Mouse (Mus musculus): ENCODE measurements around the gene Hic2. TPM values are rescaled to one million over a fixed set of nuclear protein-coding genes. Genes with fewer than 3 reads are reported as not detected.
A peak's percentile ranks its signal among the peaks of the same experiment; 100 is the strongest.

Gene Hic2
- 5.0 and 5.3 TPM in 2 replicates for polyA plus RNA-seq (2014; fragmentation: Nextera tagmentation; extraction: Ambion mirVana)

- H3K4me2 ChIP-seq (ENCODE audit: low read length): peak within 1 kb of the TSS; percentile 76
- ATAC-seq (replicated peaks; ENCODE audit: low FRiP score, low TSS enrichment, low read depth) (peak; percentile 99), DNase-seq (ENCODE audit: low spot score) (peak; percentile 95)
- H3K27me3 ChIP-seq (replicated peaks; ENCODE audit: control insufficient read depth, insufficient read depth, low read length): no peaks in the 10 kb centered on the region
- H3K9me3 ChIP-seq (ENCODE audit: control insufficient read depth, low read length): no peaks in the 10 kb centered on the region
- H3K4me1 ChIP-seq (replicated peaks; ENCODE audit: control insufficient read depth, insufficient read depth, low read length): peaks cover 29% of the 10 kb centered on the region
- peak within 1 kb of the TSS; percentile 95 for H3K9ac ChIP-seq (ENCODE audit: low read length)
- H3K36me3 ChIP-seq (ENCODE audit: control insufficient read depth, insufficient read depth, low read length): no peaks in the 10 kb centered on the region
- WGBS: 3% methylated on average over 59 of the region's 59 CpGs
- peak within 1 kb of the TSS; percentile 91 for H3K27ac ChIP-seq (ENCODE audit: low read depth)
- peak within 1 kb of the TSS; percentile 94 for H3K4me3 ChIP-seq (ENCODE audit: low read depth, low read length)
These were observed at the start of gene Hic2 for GRCm38 (mm10) chr16:17232794-17233701. Gene Hic2, plus strand, starts transcription at chr16:17233572.

DNA sequence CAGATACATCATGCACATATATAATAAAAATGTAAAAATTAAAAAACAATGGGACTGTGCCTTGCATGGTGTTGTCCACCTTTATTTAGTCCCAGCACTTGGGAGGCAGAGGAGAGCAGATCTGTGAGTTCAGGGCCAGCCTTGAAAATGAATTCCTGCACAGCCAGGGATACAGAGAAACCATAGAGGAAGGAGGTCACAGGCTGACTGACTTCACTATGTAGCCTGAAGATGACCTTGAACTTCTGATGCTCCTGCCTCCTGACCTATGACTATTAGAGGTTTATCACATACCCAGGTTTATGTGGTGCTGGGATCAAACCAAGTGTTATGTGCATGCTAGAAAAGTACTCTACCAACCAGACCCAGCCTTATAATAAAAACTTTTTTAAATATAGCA, 47.9 kb upstream of the Hic2 start:
- H3K9ac ChIP-seq (ENCODE audit: low read length): no peak overlapping the region
- H3K27ac ChIP-seq (ENCODE audit: low read depth): no peak overlapping the region
- DNase-seq (ENCODE audit: low spot score): no peak
- no peaks in the 10 kb centered on the region for H3K4me1 ChIP-seq (replicated peaks; ENCODE audit: control insufficient read depth, insufficient read depth, low read length)
- no peak overlapping the region for H3K4me2 ChIP-seq (ENCODE audit: low read length)
- peaks cover 5% of the 10 kb centered on the region for H3K36me3 ChIP-seq (ENCODE audit: control insufficient read depth, insufficient read depth, low read length)
- ATAC-seq (replicated peaks; ENCODE audit: low FRiP score, low TSS enrichment, low read depth): no peak
- H3K4me3 ChIP-seq (ENCODE audit: low read depth, low read length): no peak overlapping the region
- no peaks in the 10 kb centered on the region for H3K27me3 ChIP-seq (replicated peaks; ENCODE audit: control insufficient read depth, insufficient read depth, low read length)
- 0 out of 2 replicates have a peak, but pooled peaks cover 2% of the 10 kb centered on the region for H3K9me3 ChIP-seq (ENCODE audit: control insufficient read depth, low read length)

- Histone ChIP-seq H3K36me3 (ENCODE audit: control insufficient read depth, insufficient read depth, low read length) (0 out of 2 replicates have a peak, but pooled peaks cover 13% of the 10 kb centered on the region), H3K4me1 (replicated peaks; ENCODE audit: control insufficient read depth, insufficient read depth, low read length) (no peaks in the 10 kb centered on the region), H3K4me3 (ENCODE audit: low read depth, low read length) (no peak overlapping the region), H3K9ac (ENCODE audit: low read length) (no peak overlapping the region), H3K27me3 (replicated peaks; ENCODE audit: control insufficient read depth, insufficient read depth, low read length) (no peaks in the 10 kb centered on the region), H3K9me3 (ENCODE audit: control insufficient read depth, low read length) (no peaks in the 10 kb centered on the region), H3K27ac (ENCODE audit: low read depth) (no peak overlapping the region), H3K4me2 (ENCODE audit: low read length) (no peak overlapping the region)
- ATAC-seq (replicated peaks; ENCODE audit: low FRiP score, low TSS enrichment, low read depth) (no peak), DNase-seq (ENCODE audit: low spot score) (no peak)
- WGBS: 96% methylated on average over 4 of the region's 4 CpGs
These were observed 39.5 kb upstream of the Hic2 start for GRCm38 (mm10) chr16:17193823-17194222.

DNA sequence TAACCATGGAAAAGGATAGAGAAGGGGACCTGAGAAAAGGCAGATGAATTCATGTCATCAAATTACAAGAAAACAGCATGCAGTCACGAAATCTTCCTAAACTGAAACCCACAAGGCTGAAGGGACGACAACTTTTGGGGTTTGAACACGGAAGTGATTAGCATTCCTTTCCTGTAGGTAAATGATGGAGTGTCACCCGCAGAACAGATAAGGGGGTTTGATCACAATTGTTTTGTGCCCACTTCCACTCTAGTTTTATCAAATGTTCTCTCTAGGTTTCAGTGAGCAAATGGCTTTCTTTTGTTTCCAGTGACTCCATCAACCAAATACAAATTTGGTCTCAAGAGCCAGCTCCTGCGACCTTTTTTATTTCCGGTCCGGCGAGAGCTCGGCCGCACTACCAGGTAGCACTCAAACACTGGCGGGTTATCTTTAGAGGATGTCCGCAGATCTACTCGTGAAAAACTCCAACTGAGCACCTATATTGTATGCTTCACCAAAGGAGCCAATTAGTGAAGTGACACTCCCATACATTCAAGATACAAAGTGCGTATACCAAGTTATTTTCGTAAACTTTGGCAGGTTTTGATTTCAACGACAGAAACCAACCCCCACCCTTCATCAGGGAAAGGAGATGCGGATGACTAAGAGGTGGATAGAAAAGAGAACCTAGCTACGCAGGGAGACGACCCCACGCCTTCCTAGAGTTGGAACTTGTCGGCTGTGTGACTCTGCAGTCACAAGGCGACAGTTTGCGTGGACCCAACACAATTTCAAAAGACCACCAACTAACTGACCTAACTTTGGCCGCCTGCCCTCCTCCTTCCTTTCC, 33.0 kb upstream of the Hic2 start:
- Histone ChIP-seq H3K36me3 (ENCODE audit: control insufficient read depth, insufficient read depth, low read length) (peaks cover 4% of the 10 kb centered on the region; the same call in 1 of the 2 replicates), H3K4me2 (ENCODE audit: low read length) (peak overlapping the region; percentile 90), H3K27ac (ENCODE audit: low read depth) (peak overlapping the region; percentile 83), H3K4me3 (ENCODE audit: low read depth, low read length) (peak overlapping the region; percentile 88), H3K9me3 (ENCODE audit: control insufficient read depth, low read length) (no peaks in the 10 kb centered on the region), H3K27me3 (replicated peaks; ENCODE audit: control insufficient read depth, insufficient read depth, low read length) (no peaks in the 10 kb centered on the region), H3K4me1 (replicated peaks; ENCODE audit: control insufficient read depth, insufficient read depth, low read length) (peaks cover 18% of the 10 kb centered on the region), H3K9ac (ENCODE audit: low read length) (peak overlapping the region; percentile 99)
- ATAC-seq (replicated peaks; ENCODE audit: low FRiP score, low TSS enrichment, low read depth) (no peak), DNase-seq (ENCODE audit: low spot score) (peak; percentile 64)
- 6% methylated on average over 24 of the region's 24 CpGs for WGBS

DNA sequence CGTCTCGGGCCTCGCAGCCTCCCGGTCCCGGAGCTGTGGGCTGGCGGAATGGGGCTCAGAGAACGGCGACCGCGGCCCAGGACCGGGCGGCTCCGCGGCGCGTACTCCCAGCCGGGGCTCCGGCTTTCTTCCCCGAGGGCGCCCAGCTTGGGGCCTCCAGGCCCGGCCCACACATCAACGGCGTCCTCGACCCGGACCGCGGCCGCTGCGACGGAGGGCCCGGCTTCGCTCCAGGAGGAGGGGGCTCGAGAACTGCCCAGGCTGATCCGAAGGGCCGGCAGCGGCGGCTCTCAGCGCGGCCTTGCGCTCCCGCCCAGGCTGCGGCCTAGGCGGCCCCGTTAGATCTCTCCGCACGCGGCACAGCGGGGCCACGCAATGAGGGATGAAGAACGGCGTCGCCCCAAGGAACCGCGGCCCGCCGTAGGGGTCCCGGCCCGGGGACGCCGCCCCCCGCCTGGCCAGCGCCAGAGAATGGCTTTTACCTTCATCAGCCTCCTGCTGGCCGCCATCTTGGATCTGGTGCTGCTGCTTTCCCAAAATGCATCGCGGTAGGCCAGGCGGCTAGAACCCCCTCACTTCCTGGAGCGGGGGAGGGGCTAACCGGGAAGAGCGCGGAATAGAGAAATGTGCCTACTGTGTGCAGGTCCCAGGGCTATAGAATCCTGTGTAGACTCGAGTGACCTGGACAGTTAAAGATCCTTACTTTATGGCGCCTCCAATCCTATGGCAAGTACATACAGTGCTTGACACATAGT, 32.2 kb upstream of the Hic2 start:
- no peaks in the 10 kb centered on the region for H3K27me3 ChIP-seq (replicated peaks; ENCODE audit: control insufficient read depth, insufficient read depth, low read length)
- ATAC-seq (replicated peaks; ENCODE audit: low FRiP score, low TSS enrichment, low read depth): peak; percentile 82
- H3K4me2 ChIP-seq (ENCODE audit: low read length): peak overlapping the region; percentile 90
- H3K4me1 ChIP-seq (replicated peaks; ENCODE audit: control insufficient read depth, insufficient read depth, low read length): peaks cover 18% of the 10 kb centered on the region
- no peaks in the 10 kb centered on the region for H3K9me3 ChIP-seq (ENCODE audit: control insufficient read depth, low read length)
- WGBS: under 1% methylated on average over 71 of the region's 72 CpGs
- H3K4me3 ChIP-seq (ENCODE audit: low read depth, low read length): peak overlapping the region; percentile 88
- H3K27ac ChIP-seq (ENCODE audit: low read depth): peak overlapping the region; percentile 83
- peak; percentile 90 for DNase-seq (ENCODE audit: low spot score)
- peak overlapping the region; percentile 99 for H3K9ac ChIP-seq (ENCODE audit: low read length)
- peaks cover 4% of the 10 kb centered on the region; the same call in 1 of the 2 replicates for H3K36me3 ChIP-seq (ENCODE audit: control insufficient read depth, insufficient read depth, low read length)

DNA sequence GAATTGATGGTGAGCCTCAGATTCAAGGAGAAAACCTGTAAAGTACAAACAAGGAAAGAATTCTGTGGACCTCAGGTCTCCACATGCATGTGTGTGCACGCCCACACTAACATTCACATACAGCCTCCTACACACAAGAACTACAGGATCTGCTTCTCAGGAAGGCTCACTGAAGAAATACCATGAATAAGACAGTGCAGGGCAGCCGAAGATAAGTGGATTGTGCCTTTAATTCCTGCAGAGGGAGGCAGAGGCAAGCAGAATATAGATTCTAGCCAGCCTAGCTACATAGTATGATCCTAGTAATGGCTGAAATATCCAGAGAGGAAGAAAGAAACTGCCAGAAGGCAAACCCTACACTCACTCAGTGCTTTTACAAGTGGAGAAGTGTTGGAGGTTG, 31.4 kb upstream of the Hic2 start:
- Histone ChIP-seq H3K27me3 (replicated peaks; ENCODE audit: control insufficient read depth, insufficient read depth, low read length) (no peaks in the 10 kb centered on the region), H3K4me1 (replicated peaks; ENCODE audit: control insufficient read depth, insufficient read depth, low read length) (peaks cover 18% of the 10 kb centered on the region), H3K4me2 (ENCODE audit: low read length) (0 out of 2 replicates have a peak overlapping the region, but pooled peaks have one; percentile 90), H3K36me3 (ENCODE audit: control insufficient read depth, insufficient read depth, low read length) (peaks cover 4% of the 10 kb centered on the region; the same call in 1 of the 2 replicates), H3K27ac (ENCODE audit: low read depth) (0 out of 2 replicates have a peak overlapping the region, but pooled peaks have one; percentile 83), H3K9me3 (ENCODE audit: control insufficient read depth, low read length) (no peaks in the 10 kb centered on the region), H3K9ac (ENCODE audit: low read length) (no peak overlapping the region), H3K4me3 (ENCODE audit: low read depth, low read length) (no peak overlapping the region)
- DNase-seq (ENCODE audit: low spot score) (peak; percentile 56), ATAC-seq (replicated peaks; ENCODE audit: low FRiP score, low TSS enrichment, low read depth) (no peak; the same call in 1 of the 2 replicates)
- WGBS: 41% methylated on average over 2 of the region's 2 CpGs

- Histone ChIP-seq H3K36me3 (ENCODE audit: control insufficient read depth, insufficient read depth, low read length) (peaks cover 4% of the 10 kb centered on the region; the same call in 1 of the 2 replicates), H3K27me3 (replicated peaks; ENCODE audit: control insufficient read depth, insufficient read depth, low read length) (peaks cover under 1% of the 10 kb centered on the region; the same call in 1 of the 2 replicates), H3K9me3 (ENCODE audit: control insufficient read depth, low read length) (no peaks in the 10 kb centered on the region), H3K4me2 (ENCODE audit: low read length) (peak within 1 kb of the TSS; percentile 90; the same call in 1 of the 2 replicates), H3K27ac (ENCODE audit: low read depth) (peak within 1 kb of the TSS; percentile 83; the same call in 1 of the 2 replicates), H3K4me3 (ENCODE audit: low read depth, low read length) (peak within 1 kb of the TSS; percentile 88), H3K9ac (ENCODE audit: low read length) (peak within 1 kb of the TSS; percentile 99), H3K4me1 (replicated peaks; ENCODE audit: control insufficient read depth, insufficient read depth, low read length) (peaks cover 18% of the 10 kb centered on the region)
- 89% methylated on average over 1 of the region's 1 CpGs for WGBS
- ATAC-seq (replicated peaks; ENCODE audit: low FRiP score, low TSS enrichment, low read depth) (no peak), DNase-seq (ENCODE audit: low spot score) (no peak)
These were observed 30.8 kb upstream of the Hic2 start, which contains the start of gene Ube2l3 for GRCm38 (mm10) chr16:17202549-17202948. Gene Ube2l3, minus strand, starts transcription at chr16:17202649.
